Mouse (Mus musculus) kidney, adult 9 months (tissue): Measurements from ENCODE around the gene Rad51c.

Experiments
- DNase-seq: peaks from one replicate; pipeline ENCODE4 v3.0.0; 2022

Rad51c gene

GRCm38 (mm10) chr11:87359262-87359612, 45.5 kb downstream of the Rad51c start:
- no peak for DNase-seq

GRCm38 (mm10) chr11:87358331-87359261, 46.2 kb downstream of the Rad51c start, which contains the start of gene Ppm1e:
Ppm1e (minus strand) TSS chr11:87359023.
- DNase-seq, result peak; percentile 55

DNA sequence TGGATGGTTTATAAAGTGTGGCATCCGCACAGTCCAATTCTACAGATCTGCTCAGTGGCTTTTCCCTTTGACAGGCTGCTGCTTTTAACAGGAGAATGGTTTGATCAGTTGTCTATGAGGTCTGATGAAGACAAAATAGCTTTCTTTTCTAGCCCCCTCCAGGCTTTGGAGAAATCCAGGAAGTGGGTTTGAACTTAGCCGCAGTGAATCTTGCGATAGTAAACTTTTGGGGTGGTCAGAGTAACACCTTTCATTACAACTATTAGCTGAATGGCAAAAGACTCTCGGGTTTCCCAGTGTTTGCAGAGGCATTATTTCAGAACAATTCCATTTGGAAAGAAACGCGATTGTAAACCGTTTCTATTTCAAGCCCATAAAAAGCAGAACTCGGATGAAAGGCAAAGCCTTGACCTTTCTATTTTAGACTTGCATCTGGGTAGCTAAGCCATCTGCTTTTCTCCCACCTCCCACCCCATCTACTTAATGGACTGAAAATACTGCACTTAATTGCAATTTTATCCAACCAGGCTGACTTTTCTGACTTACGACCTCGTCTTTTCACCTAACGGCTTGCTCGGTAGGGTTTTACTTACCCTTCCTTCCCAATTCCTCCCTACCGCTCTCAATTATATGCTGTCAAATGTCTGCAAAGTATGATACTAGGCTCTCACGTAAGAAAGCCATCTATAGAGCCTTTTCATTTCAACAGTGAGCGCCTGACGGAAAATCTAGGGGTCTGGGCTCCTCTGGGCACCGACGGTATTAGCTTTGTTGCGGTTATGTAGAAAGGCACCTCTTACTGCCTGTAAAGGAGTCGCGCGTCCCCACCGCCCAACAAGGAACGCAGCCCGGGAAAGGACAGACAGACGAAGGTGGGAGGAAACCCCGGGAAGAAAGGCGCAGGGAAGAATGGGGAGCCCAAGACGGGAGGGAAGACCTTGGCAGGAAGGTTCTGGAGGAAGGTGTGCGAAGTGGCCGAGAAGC, 47.1 kb downstream of the Rad51c start:
- DNase-seq, result no peak

DNA sequence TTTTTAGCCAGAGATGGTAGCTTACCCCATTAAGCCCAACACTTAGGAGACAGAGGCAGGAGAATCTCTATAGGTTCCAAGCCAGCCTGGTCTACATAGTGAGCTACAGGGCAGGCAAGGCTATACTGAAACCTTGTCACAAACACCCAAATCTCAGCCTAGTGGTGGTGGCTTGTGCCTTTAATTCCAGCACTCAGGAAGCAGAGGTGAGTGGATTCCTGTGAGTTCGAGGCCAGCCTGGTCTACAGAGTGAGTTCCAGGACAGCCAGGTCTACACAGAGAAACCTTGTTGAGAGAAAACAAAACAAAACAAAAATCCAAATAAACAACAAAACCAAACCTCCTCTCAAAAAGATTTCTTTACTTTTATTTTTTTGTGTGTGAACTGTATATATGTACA, 49.9 kb downstream of the Rad51c start:
- DNase-seq, result no peak

DNA sequence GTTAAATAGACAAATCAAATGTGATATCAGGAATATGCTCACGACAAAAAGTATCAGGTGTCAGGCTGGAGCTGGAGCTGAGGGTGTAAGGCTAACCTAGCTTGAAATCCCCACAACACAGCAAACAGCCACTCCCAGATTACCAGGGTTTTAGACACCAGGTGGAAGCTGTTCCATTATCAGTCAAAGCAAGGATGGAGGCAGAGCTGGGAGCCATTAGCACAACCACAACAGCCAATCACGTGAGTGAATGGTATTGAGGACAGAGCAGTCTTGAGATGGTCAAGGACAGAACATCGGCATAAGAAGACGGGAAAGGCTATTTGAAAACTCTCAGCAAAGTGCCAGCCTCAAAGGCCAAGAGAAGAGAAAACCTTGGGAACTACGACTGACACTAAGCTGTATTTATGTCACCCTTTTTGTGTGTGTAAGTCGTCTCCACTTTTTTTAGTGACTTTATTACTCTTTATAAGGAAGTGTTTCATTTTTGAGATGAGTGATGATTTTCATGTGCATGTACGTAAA, 51.0 kb downstream of the Rad51c start:
- DNase-seq, result no peak
